Mouse (Mus musculus) forebrain, embryonic 16.5 days (tissue): Measurements from ENCODE around the gene Retreg3. TPM values are rescaled to one million over a fixed set of nuclear protein-coding genes. Genes with fewer than 3 reads are reported as not detected.
A peak's percentile ranks its signal among the peaks of the same experiment; 100 is the strongest.

ENCODE experiments used
- ATAC-seq: fragments of 200-750 bp; cut with Nextera tagmentation; 2 replicates; pipeline ENCODE4 v1.8.0; 2017; ENCODE audit warnings: mild to moderate bottlenecking, moderate library complexity
- H3K27ac ChIP-seq: fragments of 300-500 bp; sonication (generic); 2 replicates; pipeline ENCODE4 v1.5.1; 2014; ENCODE audit warnings: low read length, control low read depth
- H3K27me3 ChIP-seq: fragments of 300-500 bp; sonication (generic); replicated peaks from 2 replicates; pipeline ENCODE4 v1.6.1; 2014; ENCODE audit warnings: low read length; ENCODE audit not compliant: control insufficient read depth, insufficient read depth
- H3K36me3 ChIP-seq: fragments of 300-500 bp; sonication (generic); 2 replicates; pipeline ENCODE4 v1.6.1; 2014; ENCODE audit not compliant: control insufficient read depth, insufficient read depth
- H3K4me1 ChIP-seq: fragments of 300-500 bp; sonication (generic); replicated peaks from 2 replicates; pipeline ENCODE4 v1.6.1; 2014; ENCODE audit warnings: low read length; ENCODE audit not compliant: control insufficient read depth, insufficient read depth
- H3K4me2 ChIP-seq: fragments of 300-500 bp; sonication (generic); 2 replicates; pipeline ENCODE4 v1.6.1; 2014; ENCODE audit warnings: mild to moderate bottlenecking, low read length, control low read depth
- H3K4me3 ChIP-seq: fragments of 300-500 bp; sonication (generic); replicated peaks from 2 replicates; pipeline ENCODE4 v1.5.1; 2014; ENCODE audit warnings: mild to moderate bottlenecking, low read length, control low read depth
- H3K9ac ChIP-seq: fragments of 300-500 bp; sonication (generic); replicated peaks from 2 replicates; pipeline ENCODE4 v1.6.1; 2014; ENCODE audit warnings: low read depth, low read length, control low read depth
- H3K9me3 ChIP-seq: fragments of 300-500 bp; sonication (generic); 2 replicates; pipeline ENCODE4 v1.6.1; 2016; ENCODE audit warnings: low read length; ENCODE audit not compliant: control insufficient read depth
- WGBS: fragments of 180-500 bp; shearing (Covaris S2); extraction: QIAGEN DNeasy Blood & Tissue Kit; methylation state at CpG from one replicate; pipeline ENCODE4 v1.1.7; 2014; 5-methylcytosine and 5-hydroxymethylcytosine counted together
- polyA plus RNA-seq: library from polyadenylated mRNA; unstranded; fragments of >200 nt; fragmentation: Nextera tagmentation; extraction: Ambion mirVana; gene quantifications from 2 replicates; pipeline ENCODE4 v1.2.1, GENCODE M21; 2015

The Retreg3 gene
- polyA plus RNA-seq, 1 experiment from 2014 or later = 25.2 TPM

GRCm38 (mm10) chr11:101138536-101139181 is 19.0 kb upstream of the Retreg3 start:
- no peaks in the 10 kb centered on the region for H3K27me3 ChIP-seq
- H3K27ac ChIP-seq = no peak overlapping the region
- H3K9me3 ChIP-seq = no peaks in the 10 kb centered on the region
- peaks cover 8% of the 10 kb centered on the region for H3K4me1 ChIP-seq
- peak overlapping the region; percentile 29; the same call in 1 of the 2 replicates for H3K9ac ChIP-seq
- peak overlapping the region; percentile 29 for H3K4me2 ChIP-seq
- H3K36me3 ChIP-seq = no peaks in the 10 kb centered on the region
- no peak overlapping the region for H3K4me3 ChIP-seq
- WGBS = 22% methylated on average over 15 of the region's 15 CpGs
- no peak for ATAC-seq

GRCm38 (mm10) chr11:101137000-101137399 is 17.3 kb upstream of the Retreg3 start:
- H3K9ac ChIP-seq = no peak overlapping the region
- no peak overlapping the region for H3K4me2 ChIP-seq
- no peaks in the 10 kb centered on the region for H3K36me3 ChIP-seq
- H3K27me3 ChIP-seq = no peaks in the 10 kb centered on the region
- peaks cover 6% of the 10 kb centered on the region for H3K4me1 ChIP-seq
- no peak overlapping the region for H3K27ac ChIP-seq
- 78% methylated on average over 7 of the region's 7 CpGs for WGBS
- ATAC-seq = no peak
- H3K9me3 ChIP-seq = no peaks in the 10 kb centered on the region
- no peak overlapping the region for H3K4me3 ChIP-seq

- no peaks in the 10 kb centered on the region for H3K9me3 ChIP-seq
- ATAC-seq = no peak
These were observed 14.6 kb upstream of the Retreg3 start for GRCm38 (mm10) chr11:101134217-101134865.

GRCm38 (mm10) chr11:101133037-101133436 is 13.3 kb upstream of the Retreg3 start:
- H3K27ac ChIP-seq = no peak overlapping the region
- no peak overlapping the region for H3K4me2 ChIP-seq
- 77% methylated on average over 12 of the region's 12 CpGs for WGBS
- no peaks in the 10 kb centered on the region for H3K27me3 ChIP-seq
- no peak overlapping the region for H3K9ac ChIP-seq
- H3K4me3 ChIP-seq = no peak overlapping the region
- no peaks in the 10 kb centered on the region for H3K4me1 ChIP-seq
- no peaks in the 10 kb centered on the region for H3K36me3 ChIP-seq
- H3K9me3 ChIP-seq = no peaks in the 10 kb centered on the region
- ATAC-seq = no peak

More at GRCm38 (mm10) chr11:101134217-101134865, 14.6 kb upstream of the Retreg3 start:
- Histone ChIP-seq H3K27me3 (no peaks in the 10 kb centered on the region), H3K9ac (no peak overlapping the region), H3K36me3 (no peaks in the 10 kb centered on the region), H3K4me2 (no peak overlapping the region), H3K4me3 (no peak overlapping the region), H3K27ac (no peak overlapping the region), H3K4me1 (no peaks in the 10 kb centered on the region; the same call in 1 of the 2 replicates)
- 74% methylated on average over 13 of the region's 13 CpGs for WGBS

- 84% methylated on average over 6 of the region's 6 CpGs for WGBS
- no peak overlapping the region for H3K27ac ChIP-seq
- no peaks in the 10 kb centered on the region for H3K4me1 ChIP-seq
- no peak for ATAC-seq
- peaks cover 3% of the 10 kb centered on the region; the same call in 1 of the 2 replicates for H3K9me3 ChIP-seq
- no peak overlapping the region for H3K9ac ChIP-seq
- peaks cover 5% of the 10 kb centered on the region for H3K36me3 ChIP-seq
- H3K4me2 ChIP-seq = no peak overlapping the region
- no peak overlapping the region for H3K4me3 ChIP-seq
- no peaks in the 10 kb centered on the region for H3K27me3 ChIP-seq
These were observed 12.0 kb upstream of the Retreg3 start for GRCm38 (mm10) chr11:101131701-101132100.

- H3K9ac ChIP-seq = no peak overlapping the region
- no peak overlapping the region for H3K4me3 ChIP-seq
- no peak overlapping the region for H3K4me2 ChIP-seq
- H3K4me1 ChIP-seq = no peaks in the 10 kb centered on the region
- no peaks in the 10 kb centered on the region for H3K27me3 ChIP-seq
- ATAC-seq = no peak
- H3K36me3 ChIP-seq = peaks cover 10% of the 10 kb centered on the region
- WGBS = 77% methylated on average over 2 of the region's 2 CpGs
- H3K9me3 ChIP-seq = peaks cover 4% of the 10 kb centered on the region; the same call in 1 of the 2 replicates
- H3K27ac ChIP-seq = no peak overlapping the region
These were observed 11.5 kb upstream of the Retreg3 start for GRCm38 (mm10) chr11:101131187-101131586.

GRCm38 (mm10) chr11:101130056-101130756 is 10.5 kb upstream of the Retreg3 start:
- 59% methylated on average over 18 of the region's 18 CpGs for WGBS
- Histone ChIP-seq H3K9me3 (peaks cover 4% of the 10 kb centered on the region; the same call in 1 of the 2 replicates), H3K4me3 (no peak overlapping the region), H3K9ac (no peak overlapping the region), H3K36me3 (peaks cover 15% of the 10 kb centered on the region), H3K27me3 (no peaks in the 10 kb centered on the region), H3K27ac (no peak overlapping the region), H3K4me2 (no peak overlapping the region), H3K4me1 (no peaks in the 10 kb centered on the region)
- no peak for ATAC-seq

GRCm38 (mm10) chr11:101128996-101129577 is 9.4 kb upstream of the Retreg3 start:
- Histone ChIP-seq H3K36me3 (peaks cover 15% of the 10 kb centered on the region), H3K9ac (no peak overlapping the region), H3K27ac (no peak overlapping the region), H3K4me1 (no peaks in the 10 kb centered on the region), H3K27me3 (no peaks in the 10 kb centered on the region), H3K4me3 (no peak overlapping the region), H3K9me3 (peaks cover 4% of the 10 kb centered on the region; the same call in 1 of the 2 replicates), H3K4me2 (no peak overlapping the region)
- ATAC-seq = no peak
- WGBS = 84% methylated on average over 11 of the region's 11 CpGs

- no peak for ATAC-seq
- Histone ChIP-seq H3K9me3 (peaks cover 4% of the 10 kb centered on the region; the same call in 1 of the 2 replicates), H3K4me1 (no peaks in the 10 kb centered on the region), H3K27ac (no peak overlapping the region), H3K9ac (no peak overlapping the region), H3K4me3 (no peak overlapping the region), H3K4me2 (no peak overlapping the region), H3K27me3 (no peaks in the 10 kb centered on the region), H3K36me3 (peaks cover 18% of the 10 kb centered on the region)
- 93% methylated on average over 1 of the region's 1 CpGs for WGBS
These were observed 7.4 kb upstream of the Retreg3 start for GRCm38 (mm10) chr11:101127075-101127474.
